Mouse (Mus musculus) cerebellum, postnatal 36 days (tissue): ENCODE measurements around the gene Gm19402.
"Not testable (repeated sequence)": the region's sequence is repeated elsewhere in the genome, so short reads cannot be mapped to it uniquely, and the experiment has no call there.

ENCODE experiments used
- DNase-seq, 2 experiments: peaks; one replicate each; pipeline ENCODE4 v3.0.0; 2021 to 2022; ENCODE audit warnings: mixed read lengths in 2 of 2

The Gm19402 gene

GRCm38 (mm10) chr10:77690356-77690807, at the start of gene Gm19402:
Gene Gm19402 (minus strand): TSS chr10:77690757.
- not testable (repeated sequence) for DNase-seq

GRCm38 (mm10) chr10:77738929-77739328, 48.4 kb upstream of the Gm19402 start:
- no peak for DNase-seq

- DNase-seq = no peak
These were observed 45.4 kb upstream of the Gm19402 start for GRCm38 (mm10) chr10:77735928-77736327.

- no peak for DNase-seq
These were observed 38.7 kb upstream of the Gm19402 start for GRCm38 (mm10) chr10:77729241-77729640.

- no peak for DNase-seq
These were observed 37.7 kb upstream of the Gm19402 start for GRCm38 (mm10) chr10:77728280-77728679.

GRCm38 (mm10) chr10:77726186-77726585, 35.6 kb upstream of the Gm19402 start, which contains the start of gene Gm10100:
Gene Gm10100 (plus strand): TSS chr10:77726486.
- DNase-seq = peak; percentile 4 to 15

GRCm38 (mm10) chr10:77724855-77725254, 34.3 kb upstream of the Gm19402 start:
- no peak for DNase-seq

- not testable (repeated sequence) for DNase-seq
These were observed 29.7 kb upstream of the Gm19402 start, which contains the start of gene Krtap12-1 for GRCm38 (mm10) chr10:77720299-77720698. Gene Krtap12-1 (plus strand): TSS chr10:77720599.

- no peak for DNase-seq
These were observed 24.9 kb upstream of the Gm19402 start, which contains the start of gene Gm10142 for GRCm38 (mm10) chr10:77715507-77715906. Gene Gm10142 (plus strand): TSS chr10:77715807.

- no peak for DNase-seq
These were observed 23.2 kb upstream of the Gm19402 start for GRCm38 (mm10) chr10:77713734-77714133.

- not testable (repeated sequence) for DNase-seq
These were observed 20.6 kb upstream of the Gm19402 start, which contains the start of gene Gm10024 for GRCm38 (mm10) chr10:77711157-77711556. Gene Gm10024 (plus strand): TSS chr10:77711457.

- DNase-seq = no peak
These were observed 19.3 kb upstream of the Gm19402 start for GRCm38 (mm10) chr10:77709831-77710230.

- no peak for DNase-seq
These were observed 15.8 kb upstream of the Gm19402 start, which contains the start of gene Gm10272 for GRCm38 (mm10) chr10:77706326-77706725. Gene Gm10272 (plus strand): TSS chr10:77706626.

- no peak for DNase-seq
These were observed 6.6 kb upstream of the Gm19402 start, which contains the start of gene Gm9508 for GRCm38 (mm10) chr10:77697133-77697532. Gene Gm9508 (minus strand): TSS chr10:77697233.

GRCm38 (mm10) chr10:77687021-77687420, 3.5 kb downstream of the Gm19402 start:
- DNase-seq = no peak

- DNase-seq = no peak
These were observed 4.5 kb downstream of the Gm19402 start, which contains the start of gene Tspear for GRCm38 (mm10) chr10:77685895-77686664. Gene Tspear (plus strand): TSS chr10:77686569.

- DNase-seq = no peak
These were observed 6.4 kb downstream of the Gm19402 start for GRCm38 (mm10) chr10:77684181-77684580.

- DNase-seq = no peak
These were observed 7.6 kb downstream of the Gm19402 start for GRCm38 (mm10) chr10:77682994-77683393.

GRCm38 (mm10) chr10:77677562-77677961, 13.0 kb downstream of the Gm19402 start:
- no peak for DNase-seq

GRCm38 (mm10) chr10:77673765-77674164, 16.8 kb downstream of the Gm19402 start:
- no peak for DNase-seq

- DNase-seq = no peak
These were observed 19.0 kb downstream of the Gm19402 start for GRCm38 (mm10) chr10:77671519-77671918.

- DNase-seq = no peak
These were observed 19.8 kb downstream of the Gm19402 start for GRCm38 (mm10) chr10:77670710-77671109.

- no peak for DNase-seq
These were observed 23.2 kb downstream of the Gm19402 start for GRCm38 (mm10) chr10:77667402-77667801.

- no peak for DNase-seq
These were observed 24.2 kb downstream of the Gm19402 start for GRCm38 (mm10) chr10:77666342-77666741.
